ENCODE assay signal across 10 mouse cellular contexts in genomic region chr8:63876949-63877348, GRCm38 (mm10).
DNase-seq lines count a peak whose midpoint lies in the region; ATAC-seq and TF ChIP-seq lines count a peak whose summit lies in the region.
"Had no signal": no experiment of that assay in that cellular context is flagged by ENCODE, and none has a peak within 500 bp of the region (broad histone marks: within the 10 kb centered on the region; RNA-seq: fewer than 3 reads in every experiment).

No protein-coding gene starts in this region.

- ATAC-seq in kidney, postnatal 0 days (replicated peaks; ENCODE audit: low FRiP score, low read depth) = 0 out of 2 replicates have a peak, but pooled peaks have one; percentile 68
- ATAC-seq in embryonic facial prominence, embryonic 14.5 days (ENCODE audit: low read depth) = 0 out of 2 replicates have a peak, but pooled peaks have one; percentile 33
- ATAC-seq in forebrain, postnatal 0 days = peak; percentile 72
- ATAC-seq in midbrain, embryonic 16.5 days = peak; percentile 78

- H3K27ac ChIP-seq in kidney, postnatal 0 days = no peak overlapping the region
- no peak overlapping the region for H3K27ac ChIP-seq in embryonic facial prominence, embryonic 14.5 days (replicated peaks; ENCODE audit: low read depth, low read length)
- H3K27ac ChIP-seq in forebrain, postnatal 0 days (ENCODE audit: low read depth, low read length) = no peak overlapping the region
- H3K27ac ChIP-seq in midbrain, embryonic 16.5 days (ENCODE audit: low read length) = no peak overlapping the region
- H3K27ac ChIP-seq: heart, embryonic 13.5 days; limb, embryonic 13.5 days had no signal

- intact Hi-C loops in gastrocnemius, postnatal 14 days (cut with DNase I; ENCODE audit: low total_unique reads) = loop anchor here (5.0 kb wide), 1 partner anchor 1795 kb away; no protein-coding TSS in a partner anchor

- 90% methylated on average over 7 of the region's 7 CpGs for WGBS in kidney, postnatal 0 days
- WGBS in embryonic facial prominence, embryonic 14.5 days = 86% methylated on average over 7 of the region's 7 CpGs
- WGBS in forebrain, postnatal 0 days = 92% methylated on average over 7 of the region's 7 CpGs
- WGBS in midbrain, embryonic 16.5 days = 89% methylated on average over 7 of the region's 7 CpGs

- H3K9me3 ChIP-seq in kidney, postnatal 0 days (replicated peaks; ENCODE audit: low read length) = no peaks in the 10 kb centered on the region
- no peaks in the 10 kb centered on the region for H3K9me3 ChIP-seq in embryonic facial prominence, embryonic 14.5 days (ENCODE audit: control insufficient read depth, low read length)
- no peaks in the 10 kb centered on the region for H3K9me3 ChIP-seq in forebrain, postnatal 0 days (ENCODE audit: low read length)
- H3K9me3 ChIP-seq in midbrain, embryonic 16.5 days (replicated peaks; ENCODE audit: control insufficient read depth, low read length, poor library complexity, severe bottlenecking) = no peaks in the 10 kb centered on the region
- H3K9me3 ChIP-seq: heart, embryonic 13.5 days; limb, embryonic 13.5 days had no signal

- no peak for TF ChIP-seq CTCF in kidney, postnatal 0 days (IDR thresholded peaks at IDR 0.05; ENCODE audit: low read depth)
- no peak for TF ChIP-seq CTCF in forebrain, postnatal 0 days (IDR thresholded peaks at IDR 0.05; ENCODE audit: low read depth)

- H3K4me1 ChIP-seq in kidney, postnatal 0 days (replicated peaks; ENCODE audit: insufficient read depth, low read length) = no peaks in the 10 kb centered on the region
- H3K4me1 ChIP-seq in embryonic facial prominence, embryonic 14.5 days (ENCODE audit: control insufficient read depth, insufficient read depth, low read length) = no peaks in the 10 kb centered on the region
- no peaks in the 10 kb centered on the region for H3K4me1 ChIP-seq in forebrain, postnatal 0 days (ENCODE audit: insufficient read depth)
- H3K4me1 ChIP-seq in midbrain, embryonic 16.5 days (ENCODE audit: control insufficient read depth, insufficient read depth, low read length) = no peaks in the 10 kb centered on the region
- H3K4me1 ChIP-seq: heart, embryonic 13.5 days had no signal

- DNase-seq in kidney, postnatal 0 days (ENCODE audit: low spot score) = no peak
- DNase-seq in kidney, adult 11 months = no peak
- no peak for DNase-seq in embryonic facial prominence, embryonic 14.5 days (ENCODE audit: low spot score)
- DNase-seq in forebrain, postnatal 0 days = peak; percentile 4
- DNase-seq in gastrocnemius, postnatal 14 days = no peak
- no peak for DNase-seq in lung, postnatal 10 days
- DNase-seq in thymus, postnatal 10 days (ENCODE audit: low spot score in 2 of 2) = no peak

- H3K4me2 ChIP-seq in kidney, postnatal 0 days (ENCODE audit: low read length) = no peak overlapping the region
- H3K4me2 ChIP-seq in embryonic facial prominence, embryonic 14.5 days (ENCODE audit: low read depth, low read length) = no peak overlapping the region
- no peak overlapping the region for H3K4me2 ChIP-seq in forebrain, postnatal 0 days (ENCODE audit: low read depth)
- no peak overlapping the region for H3K4me2 ChIP-seq in midbrain, embryonic 16.5 days (ENCODE audit: low read length)
- H3K4me2 ChIP-seq: limb, embryonic 13.5 days had no signal

- H3K9ac ChIP-seq in kidney, postnatal 0 days (ENCODE audit: low read depth, low read length) = no peak overlapping the region
- H3K9ac ChIP-seq in embryonic facial prominence, embryonic 14.5 days (ENCODE audit: low read depth, low read length) = no peak overlapping the region
- no peak overlapping the region for H3K9ac ChIP-seq in forebrain, postnatal 0 days
- no peak overlapping the region for H3K9ac ChIP-seq in midbrain, embryonic 16.5 days (ENCODE audit: low read depth, low read length)
- H3K9ac ChIP-seq: heart, embryonic 13.5 days; limb, embryonic 13.5 days had no signal

- no peaks in the 10 kb centered on the region for H3K36me3 ChIP-seq in kidney, postnatal 0 days (ENCODE audit: insufficient read depth, low read length)
- H3K36me3 ChIP-seq in embryonic facial prominence, embryonic 14.5 days (ENCODE audit: control insufficient read depth, insufficient read depth, low read length) = no peaks in the 10 kb centered on the region
- H3K36me3 ChIP-seq in forebrain, postnatal 0 days (ENCODE audit: insufficient read depth) = no peaks in the 10 kb centered on the region
- H3K36me3 ChIP-seq in midbrain, embryonic 16.5 days (ENCODE audit: control insufficient read depth, insufficient read depth, low read length) = no peaks in the 10 kb centered on the region
- H3K36me3 ChIP-seq: heart, embryonic 13.5 days; limb, embryonic 13.5 days had no signal

- H3K27me3 ChIP-seq in kidney, postnatal 0 days (ENCODE audit: insufficient read depth, low read length) = no peaks in the 10 kb centered on the region
- H3K27me3 ChIP-seq in embryonic facial prominence, embryonic 14.5 days (replicated peaks; ENCODE audit: control insufficient read depth, insufficient read depth, low read length) = no peaks in the 10 kb centered on the region
- no peaks in the 10 kb centered on the region for H3K27me3 ChIP-seq in forebrain, postnatal 0 days (ENCODE audit: insufficient read depth, low read length)
- no peaks in the 10 kb centered on the region for H3K27me3 ChIP-seq in midbrain, embryonic 16.5 days (ENCODE audit: control insufficient read depth, insufficient read depth, low read depth, low read length)
- H3K27me3 ChIP-seq: heart, embryonic 13.5 days had no signal

- H3K4me3 ChIP-seq in kidney, postnatal 0 days (replicated peaks; ENCODE audit: low read depth, low read length) = no peak overlapping the region
- no peak overlapping the region for H3K4me3 ChIP-seq in embryonic facial prominence, embryonic 14.5 days (ENCODE audit: low read depth, low read length)
- H3K4me3 ChIP-seq in forebrain, postnatal 0 days (ENCODE audit: low read depth, low read length) = no peak overlapping the region
- H3K4me3 ChIP-seq in midbrain, embryonic 16.5 days (ENCODE audit: low read depth, low read length) = no peak overlapping the region
- H3K4me3 ChIP-seq: heart, embryonic 13.5 days; limb, embryonic 13.5 days had no signal
